Mouse (Mus musculus) right cerebral cortex, postnatal 10 days (tissue): ENCODE data around the gene Sfr1.

Source experiments
- DNase-seq, 2 experiments: peaks; one replicate each; pipeline ENCODE4 v3.0.0; 2021; ENCODE audit warnings: low spot score in 2 of 2

Sfr1 gene

DNA sequence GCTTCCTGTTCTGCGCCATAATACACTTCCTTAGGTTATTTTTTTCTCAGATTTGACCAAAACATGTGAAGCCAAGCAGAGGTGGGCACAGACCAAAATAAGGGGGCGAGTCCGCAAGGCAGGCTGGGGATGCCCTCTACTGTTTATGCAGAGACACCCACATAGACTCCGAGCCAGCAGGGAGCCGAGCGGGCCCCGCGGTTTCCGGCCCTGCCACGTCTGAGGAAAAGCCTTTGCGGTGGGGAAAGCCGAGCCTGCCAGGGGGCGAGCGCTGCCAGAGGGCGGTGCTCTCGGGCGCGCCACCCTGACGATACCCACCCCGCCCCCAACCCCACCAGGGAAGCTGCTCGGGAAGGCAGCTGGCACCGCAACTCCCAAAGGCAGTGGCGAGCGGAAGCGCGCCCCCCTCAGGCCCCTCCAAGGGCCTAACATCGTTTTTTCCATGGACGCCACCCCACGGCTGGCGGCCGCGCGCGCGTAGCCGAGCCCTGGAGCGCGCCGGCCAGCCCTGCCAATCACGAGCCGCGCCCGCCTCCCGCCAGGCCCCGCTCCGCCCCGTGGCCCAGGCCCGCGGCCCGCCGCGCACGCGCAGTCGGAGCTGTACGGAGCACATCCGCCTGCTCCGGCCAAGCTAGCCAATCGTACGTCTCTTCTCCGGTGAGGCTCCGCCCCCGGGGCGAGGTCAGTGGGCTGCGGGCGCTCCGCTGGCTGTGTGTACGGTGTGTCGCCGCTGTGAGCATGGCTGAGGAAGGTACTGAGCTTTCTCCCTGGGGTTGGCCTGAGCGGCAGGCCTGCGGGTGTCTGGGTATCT, at the start of gene Sfr1:
Gene Sfr1 (plus strand): TSS at position 612 of the 811 bp plus-strand sequence.
- peak; percentile 99 to 100 for DNase-seq

DNA sequence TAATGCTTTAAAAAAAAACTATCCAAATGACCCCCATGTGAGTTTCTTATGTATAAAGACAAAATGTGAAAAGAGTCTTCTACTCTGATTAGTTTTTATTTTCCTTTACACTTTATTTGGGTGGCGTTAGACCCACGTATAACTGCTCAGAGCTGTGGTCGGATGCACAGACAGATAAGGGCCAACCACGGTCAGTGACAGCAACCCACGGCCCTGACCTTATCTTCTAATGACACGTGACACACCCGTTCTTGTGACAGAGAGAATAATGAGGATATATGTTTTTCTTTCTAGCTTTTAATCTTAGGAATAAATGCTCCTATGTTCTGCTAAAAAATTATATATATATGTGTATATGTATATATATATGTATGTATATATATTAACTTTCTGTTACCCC, 41.9 kb upstream of the Sfr1 start:
- no peak for DNase-seq

- DNase-seq = no peak
Observed at GRCm38 (mm10) chr19:47691994-47692393, 39.5 kb upstream of the Sfr1 start, which contains the start of gene Col17a1. TSS of gene Col17a1 (minus strand) at chr19:47692094.

DNA sequence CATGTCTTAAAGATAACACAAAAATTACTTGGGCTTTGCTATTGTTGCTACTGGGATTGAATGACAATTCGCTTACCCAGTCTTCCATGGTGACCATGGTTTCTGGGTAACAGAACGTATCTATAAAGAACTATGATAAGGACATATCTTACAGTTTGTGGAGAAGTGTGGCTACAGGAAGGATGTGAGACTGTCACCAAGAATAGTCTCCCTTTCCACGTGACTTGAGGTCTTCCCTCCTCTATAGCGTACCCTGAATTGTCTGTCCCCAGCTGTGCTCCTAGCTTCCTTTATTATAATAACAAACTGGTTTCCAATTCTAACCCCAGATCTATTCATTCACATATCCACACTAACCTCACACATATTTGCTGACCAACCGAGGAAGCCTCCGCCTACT, 35.8 kb upstream of the Sfr1 start:
- DNase-seq = no peak

DNA sequence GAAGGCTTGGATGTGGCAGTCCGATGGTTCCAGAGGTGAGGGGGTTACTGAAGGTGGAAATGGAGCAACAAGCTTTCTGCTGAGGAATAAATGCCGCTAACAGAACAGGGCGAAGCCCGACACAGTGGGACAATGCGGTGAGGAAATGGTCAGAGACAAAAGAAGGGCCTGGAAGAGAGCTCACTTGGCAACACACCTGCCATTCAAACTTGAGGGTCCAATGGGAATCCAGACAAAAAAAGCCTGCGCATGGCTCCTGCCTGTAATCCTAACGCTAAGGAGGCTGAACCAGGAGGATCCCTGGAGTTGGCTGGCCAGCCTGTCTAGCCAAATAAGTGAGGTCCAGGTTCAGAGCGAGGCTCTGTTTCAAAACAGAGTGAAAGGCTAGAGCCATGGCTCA, 35.1 kb upstream of the Sfr1 start:
- DNase-seq = no peak

DNA sequence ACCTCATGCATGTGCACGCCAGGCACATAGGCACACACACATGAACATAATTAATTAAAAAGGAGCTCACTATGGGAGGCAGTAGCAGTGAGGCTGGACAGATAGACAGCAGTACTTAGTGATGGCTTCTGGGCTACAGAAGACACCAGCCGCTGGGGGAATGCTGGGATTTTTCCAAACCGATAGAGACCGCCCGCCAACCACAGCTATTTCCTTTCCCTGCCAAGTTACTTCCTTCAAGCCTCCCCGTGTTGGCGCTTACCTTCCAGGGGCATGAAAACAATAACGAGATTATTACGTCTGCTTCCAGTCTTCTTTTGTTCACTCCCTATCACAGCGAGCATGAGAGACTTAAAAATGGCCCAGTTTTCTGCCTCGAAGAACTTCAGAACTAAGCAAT, 34.4 kb upstream of the Sfr1 start:
- no peak for DNase-seq

DNA sequence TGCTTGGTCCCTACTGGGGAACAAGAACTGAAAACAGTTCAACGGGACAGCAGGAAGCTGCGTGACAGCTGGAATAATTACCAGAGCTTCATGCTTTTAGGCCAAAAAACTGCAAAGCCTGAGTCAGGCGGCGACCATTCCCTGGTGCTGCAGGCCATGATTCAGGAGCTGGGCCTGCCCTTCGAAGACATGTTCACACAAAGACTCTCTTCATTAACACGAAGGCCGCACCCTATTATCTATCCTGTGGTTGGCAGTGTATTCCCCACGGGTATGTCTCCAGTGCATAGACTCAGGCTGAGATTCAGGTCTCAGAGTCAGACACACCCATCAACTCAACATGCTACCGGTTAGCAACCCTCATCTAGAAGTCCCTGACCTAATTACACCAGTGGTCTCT, 33.2 kb upstream of the Sfr1 start:
- no peak for DNase-seq

DNA sequence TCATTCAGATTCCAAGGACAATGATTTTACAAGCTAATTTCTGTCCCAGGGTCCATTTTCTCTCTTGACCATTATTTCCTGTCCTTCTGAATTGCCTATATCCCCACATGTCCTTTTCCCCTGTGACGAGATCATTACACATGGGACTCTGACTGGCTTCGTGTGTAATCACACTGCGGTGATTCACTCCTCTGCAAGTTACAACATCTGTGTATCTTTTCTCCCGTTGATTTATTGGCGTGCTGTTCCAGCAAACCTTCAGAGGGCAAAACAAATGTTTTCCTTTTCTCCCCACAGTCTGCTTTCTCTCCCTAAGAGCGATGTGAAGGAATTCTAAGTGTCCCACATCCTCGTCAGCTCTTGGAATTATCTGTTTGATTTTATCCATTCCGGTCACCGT, 31.7 kb upstream of the Sfr1 start:
- no peak for DNase-seq

DNA sequence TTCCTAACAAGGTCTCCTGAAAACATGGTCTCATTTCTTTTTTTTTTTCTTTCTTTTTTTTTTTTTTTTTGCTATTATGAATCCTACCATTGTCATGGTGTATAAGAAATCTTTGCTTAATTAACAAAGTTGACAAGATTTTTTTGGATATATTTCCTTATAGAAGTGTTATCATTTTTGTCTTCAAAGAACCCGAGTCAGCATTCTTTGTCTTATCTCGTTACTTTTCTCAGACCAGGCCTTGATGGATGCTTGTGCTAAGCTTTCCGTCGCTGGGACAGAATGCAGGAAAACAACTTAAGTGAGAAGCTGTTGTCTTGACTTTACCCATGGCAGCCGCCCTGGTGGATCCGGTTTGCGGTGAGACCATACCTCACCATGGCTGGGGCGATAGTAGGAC, 31.0 kb upstream of the Sfr1 start:
- no peak for DNase-seq

GRCm38 (mm10) chr19:47705080-47705771, 26.3 kb upstream of the Sfr1 start:
- no peak for DNase-seq

DNA sequence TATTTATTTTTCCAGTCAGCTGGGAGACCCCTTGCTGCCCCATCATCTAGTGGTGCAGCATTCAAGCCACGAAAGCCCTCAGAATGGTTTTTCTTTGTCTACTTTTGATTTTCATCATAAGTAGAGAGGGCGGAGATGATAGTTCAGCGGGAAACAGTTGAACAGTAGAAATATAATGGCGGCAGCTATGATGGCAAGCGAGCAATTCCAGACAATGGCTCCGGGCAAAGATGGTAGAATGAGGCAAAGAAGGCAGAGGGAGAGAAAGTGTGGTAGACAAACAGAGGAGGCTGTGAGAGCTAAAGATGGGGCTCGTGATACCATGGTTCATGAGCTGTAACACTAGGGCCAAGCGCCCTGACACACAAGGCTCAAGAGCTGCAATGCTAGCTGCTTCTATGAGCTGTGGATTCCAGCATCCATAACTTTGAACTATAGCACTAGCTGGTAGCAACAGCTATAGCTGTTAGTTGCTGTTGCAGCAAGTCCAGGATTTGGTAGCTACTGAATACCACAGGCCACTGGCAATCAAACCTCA, 25.6 kb upstream of the Sfr1 start:
- no peak for DNase-seq

- peak; percentile 38 to 42 for DNase-seq
Observed at GRCm38 (mm10) chr19:47710376-47710775, 21.1 kb upstream of the Sfr1 start.

GRCm38 (mm10) chr19:47713457-47713856, 18.0 kb upstream of the Sfr1 start:
- peak; percentile 36 to 45 for DNase-seq

DNA sequence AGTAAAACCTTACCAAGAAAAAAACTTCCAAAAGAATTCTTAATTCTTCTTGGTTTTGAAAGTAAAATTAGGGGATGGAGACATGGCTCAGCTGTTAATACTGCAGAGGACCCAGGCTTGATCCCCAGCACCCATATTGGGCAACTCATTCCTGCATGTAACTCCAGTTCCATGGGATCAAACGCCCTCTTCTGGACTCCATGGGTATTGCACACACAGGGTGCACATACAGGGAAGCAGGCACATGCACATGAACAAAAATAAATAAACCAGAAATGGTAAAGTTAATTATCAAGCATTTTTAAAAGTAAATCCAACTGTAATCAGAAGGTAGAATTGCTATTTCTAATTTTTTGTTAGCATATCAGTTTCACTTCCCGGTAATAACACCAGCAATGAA, 15.3 kb upstream of the Sfr1 start:
- no peak for DNase-seq

- no peak for DNase-seq
Observed at GRCm38 (mm10) chr19:47719147-47719546, 12.3 kb upstream of the Sfr1 start.

DNA sequence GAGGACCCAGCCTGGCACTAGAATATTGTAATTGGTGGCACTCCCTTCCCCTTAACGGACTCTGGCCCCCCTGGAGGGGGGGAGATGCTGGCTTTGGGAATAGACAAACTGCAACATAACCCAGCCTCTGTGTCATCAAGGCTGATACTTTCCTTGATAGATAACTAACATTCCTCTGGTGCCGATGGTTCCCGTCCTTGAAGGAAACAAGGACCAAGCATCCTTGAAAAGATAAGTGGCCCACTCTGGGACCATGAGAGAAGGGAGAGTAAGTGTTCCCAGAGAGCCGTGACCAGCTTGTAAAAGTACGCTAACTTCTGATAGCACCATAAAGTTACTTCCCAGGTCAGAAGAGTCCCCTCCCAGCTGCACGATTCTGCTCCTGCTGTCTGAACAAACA, 9.0 kb upstream of the Sfr1 start:
- DNase-seq = no peak

DNA sequence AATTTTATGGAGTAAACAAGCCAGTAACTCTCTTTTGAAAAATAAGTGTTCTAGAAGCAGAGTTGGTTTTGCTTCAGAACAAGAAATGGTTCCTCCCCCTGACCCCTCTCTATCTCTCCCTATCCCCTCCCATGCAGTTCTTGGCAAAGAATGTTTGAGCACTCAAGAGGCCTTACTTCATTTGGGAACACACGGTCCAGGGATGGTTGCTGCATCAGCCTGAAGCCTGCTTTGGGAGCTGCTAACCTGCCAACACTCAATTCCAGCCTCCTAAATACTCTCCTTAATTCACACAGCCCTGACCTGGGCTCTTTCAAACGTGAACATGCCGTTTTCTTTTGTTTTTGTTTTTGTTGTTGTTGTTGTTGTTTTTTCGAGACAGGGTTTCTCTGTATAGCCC, 6.6 kb upstream of the Sfr1 start:
- DNase-seq = no peak

GRCm38 (mm10) chr19:47725643-47726140, 5.8 kb upstream of the Sfr1 start:
- no peak for DNase-seq

GRCm38 (mm10) chr19:47730691-47731070, 801 bp upstream of the Sfr1 start:
- DNase-seq = peak; percentile 73 to 80

- peak; percentile 65 to 73 for DNase-seq
Observed at GRCm38 (mm10) chr19:47731931-47732330, 449 bp downstream of the Sfr1 start.

DNA sequence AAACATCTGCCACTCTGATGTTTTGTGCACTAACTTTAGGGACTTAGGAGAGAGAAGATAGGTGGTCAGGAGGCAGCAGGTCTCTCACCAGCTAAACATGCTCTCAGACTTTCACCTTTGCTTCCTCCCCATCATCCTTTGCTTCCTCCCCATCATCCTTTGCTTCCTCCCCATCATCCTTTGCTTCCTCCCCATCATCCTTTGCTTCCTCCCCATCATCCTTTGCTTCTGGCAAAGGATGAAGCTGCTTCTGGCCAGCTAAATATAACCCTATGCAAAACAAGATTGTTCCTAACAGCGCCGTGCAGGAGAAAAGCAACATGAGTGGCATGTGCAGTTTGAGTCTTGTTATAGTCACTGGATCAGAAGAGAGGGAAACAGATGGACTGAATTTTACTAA, 15.6 kb downstream of the Sfr1 start:
- no peak for DNase-seq

GRCm38 (mm10) chr19:47748950-47749349, 17.5 kb downstream of the Sfr1 start:
- DNase-seq = no peak

- no peak for DNase-seq
Observed at GRCm38 (mm10) chr19:47750391-47750790, 18.9 kb downstream of the Sfr1 start.
